Mouse (Mus musculus): ENCODE data around the gene Cst7. TPM values are rescaled to one million over a fixed set of nuclear protein-coding genes. Genes with fewer than 3 reads are reported as not detected.
A peak's percentile ranks its signal among the peaks of the same experiment; 100 is the strongest.
"Not testable (repeated sequence)": the region's sequence is repeated elsewhere in the genome, so short reads cannot be mapped to it uniquely, and the experiment has no call there.

Gene Cst7
- total RNA-seq (2017) = 28.6 and 48.8 TPM in 2 replicates

GRCm38 (mm10) chr2:150569847-150570590 lies at the start of gene Cst7:
TSS of gene Cst7 (plus strand) at chr2:150570415.
- peak; percentile 86 to 90 for ATAC-seq (replicated peaks in 1 of 2; ENCODE audit: insufficient read depth in 1 of 2, low FRiP score in 2 of 2, low TSS enrichment in 1 of 2, low read depth in 1 of 2, poor library complexity in 2 of 2, severe bottlenecking in 2 of 2)

- no peak for ATAC-seq (replicated peaks in 1 of 2; ENCODE audit: insufficient read depth in 1 of 2, low FRiP score in 2 of 2, low TSS enrichment in 1 of 2, low read depth in 1 of 2, poor library complexity in 2 of 2, severe bottlenecking in 2 of 2)
These were observed 44.5 kb upstream of the Cst7 start for GRCm38 (mm10) chr2:150525703-150526207.

GRCm38 (mm10) chr2:150549576-150549975 lies 20.6 kb upstream of the Cst7 start:
- not testable (repeated sequence) for ATAC-seq (replicated peaks in 1 of 2; ENCODE audit: insufficient read depth in 1 of 2, low FRiP score in 2 of 2, low TSS enrichment in 1 of 2, low read depth in 1 of 2, poor library complexity in 2 of 2, severe bottlenecking in 2 of 2)

- ATAC-seq (replicated peaks in 1 of 2; ENCODE audit: insufficient read depth in 1 of 2, low FRiP score in 2 of 2, low TSS enrichment in 1 of 2, low read depth in 1 of 2, poor library complexity in 2 of 2, severe bottlenecking in 2 of 2) = peak; percentile 90 to 92; a peak in 3 of 4 replicates
These were observed 11.6 kb upstream of the Cst7 start for GRCm38 (mm10) chr2:150558568-150558967.

GRCm38 (mm10) chr2:150567051-150567450 lies 3.2 kb upstream of the Cst7 start:
- ATAC-seq (replicated peaks in 1 of 2; ENCODE audit: insufficient read depth in 1 of 2, low FRiP score in 2 of 2, low TSS enrichment in 1 of 2, low read depth in 1 of 2, poor library complexity in 2 of 2, severe bottlenecking in 2 of 2) = peak; percentile 29 to 39; a peak in 3 of 4 replicates

GRCm38 (mm10) chr2:150570761-150571160 lies 546 bp downstream of the Cst7 start:
- ATAC-seq (replicated peaks in 1 of 2; ENCODE audit: insufficient read depth in 1 of 2, low FRiP score in 2 of 2, low TSS enrichment in 1 of 2, low read depth in 1 of 2, poor library complexity in 2 of 2, severe bottlenecking in 2 of 2) = no peak

GRCm38 (mm10) chr2:150572463-150572862 lies 2.2 kb downstream of the Cst7 start:
- ATAC-seq (replicated peaks in 1 of 2; ENCODE audit: insufficient read depth in 1 of 2, low FRiP score in 2 of 2, low TSS enrichment in 1 of 2, low read depth in 1 of 2, poor library complexity in 2 of 2, severe bottlenecking in 2 of 2) = no peak; a peak in 1 of 4 replicates

GRCm38 (mm10) chr2:150576256-150576655 lies 6.0 kb downstream of the Cst7 start:
- ATAC-seq (replicated peaks in 1 of 2; ENCODE audit: insufficient read depth in 1 of 2, low FRiP score in 2 of 2, low TSS enrichment in 1 of 2, low read depth in 1 of 2, poor library complexity in 2 of 2, severe bottlenecking in 2 of 2) = no peak

- ATAC-seq (replicated peaks in 1 of 2; ENCODE audit: insufficient read depth in 1 of 2, low FRiP score in 2 of 2, low TSS enrichment in 1 of 2, low read depth in 1 of 2, poor library complexity in 2 of 2, severe bottlenecking in 2 of 2) = no peak
These were observed 8.4 kb downstream of the Cst7 start for GRCm38 (mm10) chr2:150578603-150579002.

- ATAC-seq (replicated peaks in 1 of 2; ENCODE audit: insufficient read depth in 1 of 2, low FRiP score in 2 of 2, low TSS enrichment in 1 of 2, low read depth in 1 of 2, poor library complexity in 2 of 2, severe bottlenecking in 2 of 2) = no peak
These were observed 9.4 kb downstream of the Cst7 start for GRCm38 (mm10) chr2:150579628-150580027.

GRCm38 (mm10) chr2:150589076-150589475 lies 18.9 kb downstream of the Cst7 start:
- no peak for ATAC-seq (replicated peaks in 1 of 2; ENCODE audit: insufficient read depth in 1 of 2, low FRiP score in 2 of 2, low TSS enrichment in 1 of 2, low read depth in 1 of 2, poor library complexity in 2 of 2, severe bottlenecking in 2 of 2)

GRCm38 (mm10) chr2:150595411-150596190 lies 25.4 kb downstream of the Cst7 start:
- ATAC-seq (replicated peaks in 1 of 2; ENCODE audit: insufficient read depth in 1 of 2, low FRiP score in 2 of 2, low TSS enrichment in 1 of 2, low read depth in 1 of 2, poor library complexity in 2 of 2, severe bottlenecking in 2 of 2) = no peak

- no peak for ATAC-seq (replicated peaks in 1 of 2; ENCODE audit: insufficient read depth in 1 of 2, low FRiP score in 2 of 2, low TSS enrichment in 1 of 2, low read depth in 1 of 2, poor library complexity in 2 of 2, severe bottlenecking in 2 of 2)
These were observed 30.0 kb downstream of the Cst7 start for GRCm38 (mm10) chr2:150600263-150600662.

- no peak for ATAC-seq (replicated peaks in 1 of 2; ENCODE audit: insufficient read depth in 1 of 2, low FRiP score in 2 of 2, low TSS enrichment in 1 of 2, low read depth in 1 of 2, poor library complexity in 2 of 2, severe bottlenecking in 2 of 2)
These were observed 32.0 kb downstream of the Cst7 start for GRCm38 (mm10) chr2:150602166-150602565.

- no peak for ATAC-seq (replicated peaks in 1 of 2; ENCODE audit: insufficient read depth in 1 of 2, low FRiP score in 2 of 2, low TSS enrichment in 1 of 2, low read depth in 1 of 2, poor library complexity in 2 of 2, severe bottlenecking in 2 of 2)
These were observed 34.6 kb downstream of the Cst7 start for GRCm38 (mm10) chr2:150604802-150605201.

GRCm38 (mm10) chr2:150607086-150607485 lies 36.9 kb downstream of the Cst7 start:
- no peak for ATAC-seq (replicated peaks in 1 of 2; ENCODE audit: insufficient read depth in 1 of 2, low FRiP score in 2 of 2, low TSS enrichment in 1 of 2, low read depth in 1 of 2, poor library complexity in 2 of 2, severe bottlenecking in 2 of 2)

GRCm38 (mm10) chr2:150608087-150608799 lies 38.0 kb downstream of the Cst7 start, which contains the start of gene Apmap:
TSS of gene Apmap (minus strand) at chr2:150608567.
- ATAC-seq (replicated peaks in 1 of 2; ENCODE audit: insufficient read depth in 1 of 2, low FRiP score in 2 of 2, low TSS enrichment in 1 of 2, low read depth in 1 of 2, poor library complexity in 2 of 2, severe bottlenecking in 2 of 2) = peak; percentile 94 to 99
